Mouse (Mus musculus): ENCODE measurements around the gene Spef2. TPM values are rescaled to one million over a fixed set of nuclear protein-coding genes. Genes with fewer than 3 reads are reported as not detected.

The Spef2 gene
- total RNA-seq, 2 experiments from 2014 or later, result 0.13 TPM; not detected in 1

DNA sequence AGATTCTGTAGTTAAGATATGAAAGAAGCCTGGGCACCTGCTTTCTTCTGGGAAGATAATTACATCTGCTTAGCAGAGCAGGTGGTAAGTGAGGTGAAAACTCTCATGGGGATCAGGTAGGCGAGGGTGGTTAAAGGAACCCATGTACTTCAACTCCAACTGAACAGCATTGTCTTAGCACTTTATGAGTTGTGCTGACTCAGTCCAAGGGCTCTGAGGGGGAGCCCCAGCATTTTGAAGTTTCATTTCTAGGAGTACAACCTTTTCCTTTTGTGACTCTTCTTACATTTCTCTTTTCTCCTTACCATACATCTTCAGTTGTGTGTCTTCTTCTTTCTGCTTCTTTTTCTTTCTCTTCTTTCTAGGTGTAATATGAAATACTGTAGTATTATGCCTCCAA is 213.5 kb downstream of the Spef2 start:
- DNase-seq, result no peak

DNA sequence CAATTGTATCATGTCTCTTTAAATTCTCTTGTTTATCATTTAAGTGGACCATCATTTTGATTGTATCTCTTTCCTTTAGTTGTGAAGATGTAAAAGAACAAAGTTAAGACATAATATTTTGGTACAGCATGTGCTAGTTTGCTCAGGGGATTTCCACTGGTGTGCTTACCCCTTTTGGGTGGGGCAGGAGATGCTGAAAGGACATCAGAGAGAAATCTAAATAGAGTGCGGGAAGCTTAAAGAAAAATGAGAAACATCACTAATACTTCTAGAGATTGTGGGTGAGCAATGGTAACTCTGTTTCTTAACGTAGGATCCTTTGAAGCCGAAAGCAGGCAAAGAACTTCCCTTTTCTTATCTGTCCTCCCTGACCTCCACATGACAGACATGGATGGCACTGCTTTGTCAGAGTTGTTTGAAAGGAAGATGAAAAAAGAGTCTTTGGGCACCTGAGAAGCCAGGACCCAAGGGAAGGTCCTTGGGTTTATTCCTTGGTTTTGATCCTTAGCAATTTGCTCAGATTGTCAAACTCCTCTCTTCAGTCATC is 215.2 kb downstream of the Spef2 start:
- DNase-seq, result no peak

DNA sequence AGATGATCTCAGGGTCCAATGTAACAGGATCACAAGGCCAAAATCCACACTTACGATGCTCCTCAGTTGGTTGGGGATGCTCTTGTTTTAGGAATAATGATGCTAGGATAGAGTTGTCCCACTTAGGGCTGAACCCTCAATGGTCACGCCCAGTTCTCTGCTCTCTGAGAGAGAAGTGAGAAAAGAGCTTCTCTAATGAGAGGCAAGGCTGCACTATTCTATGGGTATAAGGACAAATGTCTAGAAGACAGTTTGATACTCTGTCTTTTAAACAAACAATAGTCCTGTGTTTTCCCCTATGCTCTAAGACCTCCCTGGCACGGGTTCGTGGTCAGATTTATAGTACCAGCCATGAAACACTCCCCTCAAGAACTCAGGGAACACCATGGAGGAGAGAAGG is 218.6 kb downstream of the Spef2 start, which contains the start of gene Il7r:
Il7r (minus strand) TSS at position 101 of the 400 bp plus-strand sequence.
- no peak for DNase-seq

DNA sequence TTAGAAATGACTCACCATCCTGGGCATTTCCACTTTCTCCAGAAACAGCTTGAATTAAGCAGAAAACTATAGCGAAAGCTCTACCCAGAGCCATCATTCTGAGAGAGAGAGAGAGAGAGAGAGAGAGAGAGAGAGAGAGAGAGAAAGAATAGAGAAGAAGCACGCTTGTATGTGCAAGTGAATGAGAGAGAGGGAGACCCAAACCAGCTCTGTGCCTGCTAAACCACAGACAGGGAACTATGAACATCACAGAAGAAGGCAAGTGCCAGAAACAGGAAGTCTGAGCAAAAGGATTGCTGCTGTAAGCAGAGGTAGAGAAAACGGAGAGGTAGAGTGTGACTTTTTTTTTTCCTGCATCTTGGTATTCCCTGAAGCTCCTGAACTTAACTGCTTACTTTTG is 219.0 kb downstream of the Spef2 start:
- no peak for DNase-seq

Other genes with a start within 250 kb of the Spef2 start
- under 1 TPM; 0.08 to 0.11 TPM for gene Il7r, start 218.7 kb downstream of the Spef2 start, total RNA-seq (2021)